Mouse (Mus musculus) kidney, embryonic 15.5 days (tissue): ENCODE measurements around the gene Gm20431. TPM values are rescaled to one million over a fixed set of nuclear protein-coding genes. Genes with fewer than 3 reads are reported as not detected.
"Not testable (repeated sequence)": the region's sequence is repeated elsewhere in the genome, so short reads cannot be mapped to it uniquely, and the experiment has no call there.

Source experiments
- ATAC-seq: fragments of 200-750 bp; cut with Nextera tagmentation; replicated peaks from 2 replicates; pipeline ENCODE4 v1.8.0; 2017; ENCODE audit warnings: moderate TSS enrichment; ENCODE audit not compliant: low FRiP score
- H3K27ac ChIP-seq: fragments of 300-500 bp; sonication (generic); 2 replicates; pipeline ENCODE4 v1.5.1; 2015; ENCODE audit warnings: mild to moderate bottlenecking, inconsistent platforms
- H3K27me3 ChIP-seq: fragments of 300-500 bp; sonication (generic); 2 replicates; pipeline ENCODE4 v1.6.1; 2015; ENCODE audit warnings: inconsistent platforms
- H3K36me3 ChIP-seq: fragments of 300-500 bp; sonication (generic); 2 replicates; pipeline ENCODE4 v1.6.1; 2015; ENCODE audit warnings: inconsistent platforms
- H3K4me1 ChIP-seq: fragments of 300-500 bp; sonication (generic); 2 replicates; pipeline ENCODE4 v1.6.1; 2015; ENCODE audit warnings: inconsistent platforms
- H3K4me2 ChIP-seq: fragments of 300-500 bp; sonication (generic); 2 replicates; pipeline ENCODE4 v1.6.1; 2015; ENCODE audit warnings: moderate library complexity, mild to moderate bottlenecking, inconsistent platforms
- H3K4me3 ChIP-seq: fragments of 300-500 bp; sonication (generic); replicated peaks from 2 replicates; pipeline ENCODE4 v1.5.1; 2015; ENCODE audit warnings: mild to moderate bottlenecking, inconsistent platforms
- H3K9ac ChIP-seq: fragments of 300-500 bp; sonication (generic); 2 replicates; pipeline ENCODE4 v1.6.1; 2015; ENCODE audit warnings: mild to moderate bottlenecking, inconsistent platforms
- H3K9me3 ChIP-seq: fragments of 300-500 bp; sonication (generic); replicated peaks from 2 replicates; pipeline ENCODE4 v1.6.1; 2016; ENCODE audit warnings: inconsistent platforms
- WGBS: fragments of 180-500 bp; shearing (Covaris S2); methylation state at CpG from one replicate; pipeline ENCODE4 v1.1.7; 2015; ENCODE audit warnings: mixed read lengths; 5-methylcytosine and 5-hydroxymethylcytosine counted together
- polyA plus RNA-seq: library from polyadenylated mRNA; unstranded; fragments of >200 nt; fragmentation: Nextera tagmentation; extraction: Ambion mirVana; gene quantifications from 2 replicates; pipeline ENCODE4 v1.2.1, GENCODE M21; 2015

Gm20431 gene
- polyA plus RNA-seq, 1 experiment from 2014 or later, result 12.1 TPM

DNA sequence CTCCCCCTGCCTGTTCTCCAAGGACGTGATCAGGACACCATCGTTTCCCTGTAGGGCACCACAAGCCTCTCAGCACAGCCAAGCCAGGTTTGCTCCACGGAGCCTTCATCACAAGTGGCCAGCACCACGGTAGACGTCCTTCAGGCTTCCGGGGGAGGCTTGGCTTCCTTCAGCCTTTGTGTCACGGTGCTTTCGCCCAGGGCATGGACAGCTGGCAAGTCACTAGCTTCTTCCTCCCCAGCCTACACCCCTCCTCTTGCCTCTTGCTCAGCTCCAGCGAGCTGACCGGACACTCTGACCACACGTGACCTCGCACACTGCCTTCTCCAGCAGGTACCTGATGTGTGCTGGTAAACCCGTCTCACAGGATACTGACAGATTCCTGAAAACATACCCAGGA is 38.9 kb downstream of the Gm20431 start:
- H3K9me3 ChIP-seq, result no peaks in the 10 kb centered on the region
- no peak for ATAC-seq
- no peak overlapping the region for H3K27ac ChIP-seq
- peaks cover 43% of the 10 kb centered on the region for H3K4me1 ChIP-seq
- H3K9ac ChIP-seq, result no peak overlapping the region
- no peaks in the 10 kb centered on the region for H3K27me3 ChIP-seq
- no peak overlapping the region for H3K4me2 ChIP-seq
- 60% methylated on average over 13 of the region's 13 CpGs for WGBS
- H3K4me3 ChIP-seq, result no peak overlapping the region
- peaks cover 17% of the 10 kb centered on the region for H3K36me3 ChIP-seq

DNA sequence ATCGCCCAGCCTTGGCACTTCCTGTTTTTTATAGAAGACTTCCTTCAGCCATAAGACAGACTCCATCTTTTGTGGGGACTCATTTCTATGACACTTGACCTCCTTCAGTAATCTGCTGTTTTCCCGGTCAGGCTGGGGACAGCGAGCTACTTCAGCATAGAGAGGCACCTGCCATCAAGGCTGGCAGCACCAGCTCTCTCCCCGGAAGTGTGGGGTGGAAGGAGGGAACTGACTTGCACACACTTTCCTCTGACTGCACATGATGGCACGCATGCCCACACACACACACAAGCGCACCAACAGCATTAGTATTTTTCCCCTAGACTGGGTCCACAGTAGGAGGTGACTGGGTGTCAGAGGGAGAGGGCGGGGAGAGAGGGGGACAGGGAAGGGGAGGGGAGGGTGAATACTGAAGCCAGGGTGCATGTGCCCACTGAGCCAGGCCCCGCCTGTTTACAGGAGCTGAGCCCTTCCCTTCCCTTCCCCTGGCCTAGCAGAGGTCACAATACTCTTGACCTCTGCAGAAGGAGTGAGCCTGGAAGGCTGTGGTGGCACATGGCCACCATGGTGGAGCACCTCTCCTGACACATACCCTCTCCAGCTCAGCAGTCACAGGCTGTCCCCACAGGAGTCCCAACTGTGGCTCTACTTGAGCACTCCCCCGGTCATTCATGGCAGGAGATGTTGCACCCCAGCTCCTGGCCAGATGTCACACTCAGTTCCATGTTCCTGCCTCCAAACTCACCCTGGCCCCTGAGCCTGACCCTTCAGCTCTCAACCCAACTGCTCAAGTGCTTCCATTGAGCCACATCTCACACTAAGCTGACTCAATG is 39.8 kb downstream of the Gm20431 start:
- no peak for ATAC-seq
- Histone ChIP-seq H3K9me3 (no peaks in the 10 kb centered on the region), H3K9ac (no peak overlapping the region), H3K36me3 (peaks cover 18% of the 10 kb centered on the region), H3K4me2 (no peak overlapping the region), H3K27ac (no peak overlapping the region), H3K4me3 (no peak overlapping the region), H3K27me3 (no peaks in the 10 kb centered on the region), H3K4me1 (peaks cover 38% of the 10 kb centered on the region)
- WGBS, result 78% methylated on average over 9 of the region's 9 CpGs

DNA sequence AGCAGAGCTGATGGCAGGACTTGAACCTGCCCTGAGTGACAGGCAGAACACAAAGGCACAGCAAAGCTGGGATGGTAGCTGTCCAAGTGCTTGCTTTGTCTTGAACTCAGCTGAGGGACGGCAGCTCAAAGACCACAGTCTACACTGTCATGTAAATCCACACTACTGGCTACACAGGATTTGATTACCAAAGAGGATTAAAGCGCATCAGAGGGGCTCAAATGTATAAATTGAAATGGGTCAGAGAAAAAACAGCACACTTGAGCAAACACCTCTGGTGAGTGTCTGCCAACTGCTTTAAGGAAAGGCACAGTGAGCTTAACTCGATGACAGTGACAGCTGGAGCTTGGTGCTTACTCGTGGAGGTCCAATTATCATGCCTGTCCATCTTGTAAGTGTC is 43.8 kb downstream of the Gm20431 start:
- H3K4me3 ChIP-seq, result no peak overlapping the region
- H3K27me3 ChIP-seq, result no peaks in the 10 kb centered on the region
- no peaks in the 10 kb centered on the region for H3K9me3 ChIP-seq
- peaks cover 18% of the 10 kb centered on the region for H3K4me1 ChIP-seq
- no peak overlapping the region for H3K4me2 ChIP-seq
- H3K9ac ChIP-seq, result no peak overlapping the region
- peaks cover 58% of the 10 kb centered on the region for H3K36me3 ChIP-seq
- ATAC-seq, result no peak
- H3K27ac ChIP-seq, result no peak overlapping the region
- WGBS, result 68% methylated on average over 4 of the region's 4 CpGs

DNA sequence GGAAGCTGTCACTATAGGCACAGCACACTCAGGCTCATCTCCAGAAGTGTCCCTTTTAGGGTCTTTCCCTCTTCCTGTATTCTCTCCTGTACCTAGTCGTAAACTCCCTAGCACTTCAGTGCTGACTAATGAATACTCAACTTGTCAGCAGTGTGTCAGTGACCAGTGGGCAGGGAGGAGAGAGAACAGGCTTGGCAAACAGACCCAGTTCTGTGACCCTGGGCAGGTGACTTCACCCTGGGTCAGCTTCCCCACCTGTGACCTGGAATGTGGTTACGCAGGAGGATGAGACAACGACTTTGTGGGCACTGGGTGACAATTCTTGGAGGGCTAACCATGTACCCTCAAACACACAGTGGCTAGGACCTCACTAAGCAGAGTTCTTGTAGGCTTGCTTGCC is 44.3 kb downstream of the Gm20431 start:
- Histone ChIP-seq H3K36me3 (peaks cover 62% of the 10 kb centered on the region), H3K9ac (no peak overlapping the region)
- WGBS, result 74% methylated on average over 3 of the region's 3 CpGs

DNA sequence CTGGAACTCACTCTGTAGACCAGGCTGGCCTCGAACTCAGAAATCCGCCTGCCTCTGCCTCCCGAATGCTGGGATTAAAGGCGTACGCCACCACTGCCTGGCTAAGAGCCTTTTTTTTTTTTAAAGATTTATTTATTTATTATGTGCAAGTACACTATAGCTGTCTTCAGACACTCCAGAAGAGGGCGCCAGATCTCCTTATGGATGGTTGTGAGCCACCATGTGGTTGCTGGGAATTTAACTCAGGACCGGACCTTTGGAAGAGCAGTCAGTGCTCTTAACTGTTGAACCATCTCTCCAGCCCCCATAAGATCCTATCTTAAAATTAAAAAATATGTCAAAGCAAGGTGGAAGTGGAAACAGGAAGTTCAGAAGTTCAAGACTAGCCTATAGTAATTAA is 48.0 kb downstream of the Gm20431 start:
- H3K9ac ChIP-seq, ATAC-seq, H3K4me2 ChIP-seq, H3K9me3 ChIP-seq, H3K27me3 ChIP-seq, H3K4me3 ChIP-seq, H3K27ac ChIP-seq, H3K4me1 ChIP-seq: not testable (repeated sequence)
- WGBS, result 94% methylated on average over 7 of the region's 7 CpGs
- peaks cover 88% of the 10 kb centered on the region for H3K36me3 ChIP-seq

More for the DNA sequence above, 44.3 kb downstream of the Gm20431 start:
- Histone ChIP-seq H3K27ac (no peak overlapping the region), H3K4me1 (peaks cover 14% of the 10 kb centered on the region), H3K9me3 (no peaks in the 10 kb centered on the region), H3K4me3 (no peak overlapping the region), H3K4me2 (no peak overlapping the region), H3K27me3 (no peaks in the 10 kb centered on the region)
- ATAC-seq, result no peak

DNA sequence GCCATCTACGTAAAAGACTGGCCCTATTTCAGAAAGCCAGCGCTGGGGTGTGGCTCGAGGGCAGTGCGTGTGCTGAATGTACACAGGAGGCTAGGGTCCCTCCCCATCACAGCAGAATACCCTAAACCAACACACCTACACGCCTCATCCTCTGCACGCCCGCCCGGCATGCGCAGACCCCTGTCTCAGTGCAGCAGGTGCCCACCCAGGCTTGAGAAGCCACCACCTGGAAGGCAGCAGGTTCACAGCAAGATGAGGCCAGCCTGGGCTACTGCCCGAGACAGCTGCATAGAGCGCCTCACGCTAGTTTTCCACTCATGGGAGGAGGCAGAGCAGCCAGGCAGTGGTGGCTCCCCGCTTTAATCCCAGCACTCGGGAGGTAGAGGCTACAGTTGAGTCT is 49.2 kb downstream of the Gm20431 start:
- no peak overlapping the region for H3K4me2 ChIP-seq
- H3K36me3 ChIP-seq, result peaks cover 86% of the 10 kb centered on the region
- no peak overlapping the region for H3K27ac ChIP-seq
- no peak overlapping the region for H3K4me3 ChIP-seq
- H3K4me1 ChIP-seq, result no peaks in the 10 kb centered on the region
- no peaks in the 10 kb centered on the region for H3K9me3 ChIP-seq
- no peak for ATAC-seq
- no peak overlapping the region for H3K9ac ChIP-seq
- WGBS, result 93% methylated on average over 14 of the region's 14 CpGs
- no peaks in the 10 kb centered on the region for H3K27me3 ChIP-seq

DNA sequence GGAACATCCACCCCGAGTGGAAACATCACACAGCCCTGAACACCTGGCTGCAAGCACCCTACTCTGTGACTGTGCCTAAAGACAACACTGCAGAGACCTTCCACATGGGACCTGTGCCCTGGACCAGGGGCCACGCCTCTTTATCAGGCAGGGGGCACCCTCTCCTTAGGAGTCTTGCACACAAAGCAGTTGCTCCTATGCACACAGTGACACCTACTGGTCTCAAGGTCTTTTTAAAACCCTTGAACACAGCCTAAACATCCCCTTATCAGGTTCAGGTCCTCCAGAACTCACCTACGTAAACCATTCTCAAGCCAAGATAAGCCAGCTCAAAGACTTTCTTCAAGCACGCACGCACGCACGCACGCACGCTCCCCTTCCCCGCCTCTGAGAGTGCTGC is 50.0 kb downstream of the Gm20431 start:
- Histone ChIP-seq H3K9me3 (no peaks in the 10 kb centered on the region), H3K4me2 (no peak overlapping the region), H3K27ac (no peak overlapping the region), H3K27me3 (no peaks in the 10 kb centered on the region), H3K4me1 (no peaks in the 10 kb centered on the region), H3K9ac (no peak overlapping the region), H3K36me3 (peaks cover 86% of the 10 kb centered on the region), H3K4me3 (no peak overlapping the region)
- no peak for ATAC-seq
- 90% methylated on average over 10 of the region's 10 CpGs for WGBS

DNA sequence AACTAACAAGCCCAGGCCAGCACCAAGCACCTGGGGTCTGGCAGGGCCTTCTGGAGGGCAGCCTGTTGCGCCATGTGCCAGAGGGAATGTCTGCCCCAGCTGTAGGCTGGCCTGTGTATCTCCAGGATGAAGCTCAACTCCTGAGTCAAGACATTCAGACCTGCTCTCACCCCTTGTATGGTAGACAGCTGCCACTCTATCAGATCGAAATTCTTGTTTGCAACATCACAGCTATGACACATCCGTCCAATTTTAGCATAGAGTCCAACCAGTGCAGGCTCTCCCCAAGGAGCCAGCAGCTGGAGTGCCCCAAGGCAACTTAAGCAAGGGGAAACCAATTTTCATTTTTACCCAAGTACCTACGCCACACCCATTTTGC is 54.6 kb downstream of the Gm20431 start:
- H3K9ac ChIP-seq, result no peak overlapping the region
- H3K27ac ChIP-seq, result no peak overlapping the region
- H3K4me2 ChIP-seq, result no peak overlapping the region
- no peak overlapping the region for H3K4me3 ChIP-seq
- ATAC-seq, result no peak
- H3K4me1 ChIP-seq, result peaks cover 10% of the 10 kb centered on the region
- no peaks in the 10 kb centered on the region for H3K9me3 ChIP-seq
- H3K27me3 ChIP-seq, result no peaks in the 10 kb centered on the region
- WGBS, result 86% methylated on average over 4 of the region's 4 CpGs
- H3K36me3 ChIP-seq, result peaks cover 42% of the 10 kb centered on the region

DNA sequence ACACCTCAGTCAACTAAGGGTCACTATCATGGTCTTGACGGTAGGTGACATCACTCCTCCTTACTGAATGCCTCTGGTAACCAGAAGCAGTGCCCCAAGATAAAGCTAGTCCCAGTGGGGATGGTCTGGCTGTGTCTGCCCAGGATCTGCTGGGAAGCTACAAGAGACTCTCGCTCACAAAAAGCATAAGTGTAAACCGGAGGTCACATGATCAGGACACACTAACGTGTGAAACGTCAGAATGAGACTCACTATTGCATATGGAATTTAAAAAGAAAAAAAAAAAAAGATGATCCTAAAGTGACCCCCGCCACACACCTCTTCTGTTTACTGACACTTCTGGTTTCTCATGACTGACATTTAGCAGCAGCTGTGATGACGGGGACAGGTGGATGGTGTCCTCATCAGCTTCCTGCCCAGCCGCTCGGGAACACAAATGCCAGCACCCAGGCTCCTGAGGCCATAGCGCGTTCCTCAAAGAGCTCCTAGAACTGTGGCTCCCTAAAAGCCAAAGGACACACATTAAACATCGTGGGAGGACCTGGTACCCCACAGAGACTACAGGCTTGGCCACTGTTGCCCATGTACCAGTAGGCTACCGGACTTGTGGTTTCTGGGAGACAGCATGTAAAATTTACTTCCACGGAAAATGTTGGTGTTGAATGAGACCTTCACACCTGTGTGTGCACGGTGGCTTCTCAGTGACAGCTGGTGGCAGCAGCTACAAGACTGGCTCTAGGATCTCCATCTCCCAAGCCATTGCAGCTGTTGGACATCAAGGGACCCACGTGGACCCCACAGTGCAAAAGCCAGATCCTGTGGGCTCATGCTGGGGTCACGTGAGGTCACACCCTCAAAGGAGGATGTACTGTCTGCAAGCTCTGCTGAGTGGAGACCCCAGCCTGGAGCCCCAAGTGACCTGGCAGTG is 55.2 kb downstream of the Gm20431 start:
- Histone ChIP-seq H3K4me1 (peaks cover 10% of the 10 kb centered on the region), H3K9me3 (no peaks in the 10 kb centered on the region), H3K9ac (no peak overlapping the region), H3K4me3 (no peak overlapping the region), H3K27ac (no peak overlapping the region), H3K36me3 (peaks cover 36% of the 10 kb centered on the region), H3K27me3 (no peaks in the 10 kb centered on the region), H3K4me2 (no peak overlapping the region)
- 75% methylated on average over 17 of the region's 17 CpGs for WGBS
- ATAC-seq, result no peak

DNA sequence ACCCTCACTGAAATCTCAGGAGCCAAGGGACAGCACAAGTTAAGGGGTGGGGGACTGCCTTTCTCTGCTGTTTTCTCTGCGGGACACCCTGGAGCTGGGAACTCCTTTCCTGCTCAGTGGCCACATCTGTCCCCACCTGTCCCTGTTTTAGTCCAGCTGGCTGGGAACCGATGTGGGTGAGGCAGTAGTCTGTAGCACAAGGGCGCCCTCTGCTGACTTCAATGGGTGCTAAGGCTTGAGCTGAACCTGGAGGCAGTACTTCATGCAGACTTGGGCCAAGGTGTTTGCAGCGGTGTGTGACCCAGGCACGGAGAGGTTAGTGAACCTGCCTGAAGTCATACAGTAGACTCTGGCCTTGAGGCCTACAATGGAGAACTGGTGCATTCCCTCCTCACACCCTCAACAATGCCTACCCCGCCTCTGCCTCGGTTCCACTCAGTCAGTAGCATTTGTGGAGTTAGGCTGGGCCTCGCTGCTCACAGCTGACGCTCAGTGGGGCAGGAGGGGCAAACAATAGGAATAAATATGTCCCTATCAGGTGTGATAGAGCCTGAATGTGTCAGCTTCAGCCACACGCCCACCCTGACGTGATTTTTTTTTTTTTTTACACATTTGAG is 56.0 kb downstream of the Gm20431 start:
- Histone ChIP-seq H3K4me1 (peaks cover 16% of the 10 kb centered on the region), H3K9ac (no peak overlapping the region), H3K4me2 (no peak overlapping the region), H3K36me3 (peaks cover 28% of the 10 kb centered on the region), H3K27ac (no peak overlapping the region), H3K9me3 (no peaks in the 10 kb centered on the region), H3K4me3 (no peak overlapping the region), H3K27me3 (no peaks in the 10 kb centered on the region)
- WGBS, result 32% methylated on average over 11 of the region's 11 CpGs
- peak; percentile 80 for ATAC-seq

DNA sequence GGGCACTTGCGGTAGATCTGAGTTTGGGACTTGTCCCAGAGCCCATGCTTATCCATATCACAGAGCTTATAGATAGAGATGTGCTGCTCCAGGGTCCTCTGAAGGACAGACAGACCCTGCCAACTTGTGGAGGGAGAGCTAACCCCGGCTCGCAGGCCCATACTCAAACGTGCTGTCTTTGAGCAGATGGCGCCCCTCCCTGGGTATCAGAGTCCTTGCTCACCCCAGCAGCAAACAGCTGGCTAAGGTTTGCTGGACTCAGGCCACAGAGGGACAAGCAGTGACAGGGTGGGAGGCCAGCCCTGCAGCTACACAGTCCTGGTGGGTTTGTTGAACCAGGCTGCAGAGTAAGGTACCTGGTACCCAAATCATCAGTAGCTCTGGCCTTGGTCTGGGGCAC is 58.3 kb downstream of the Gm20431 start:
- H3K9ac ChIP-seq, result no peak overlapping the region
- no peak overlapping the region for H3K4me2 ChIP-seq
- ATAC-seq, result no peak
- no peak overlapping the region for H3K27ac ChIP-seq
- H3K36me3 ChIP-seq, result peaks cover 15% of the 10 kb centered on the region
- H3K4me3 ChIP-seq, result no peak overlapping the region
- H3K9me3 ChIP-seq, result no peaks in the 10 kb centered on the region
- no peaks in the 10 kb centered on the region for H3K27me3 ChIP-seq
- 39% methylated on average over 5 of the region's 5 CpGs for WGBS
- peaks cover 37% of the 10 kb centered on the region for H3K4me1 ChIP-seq

DNA sequence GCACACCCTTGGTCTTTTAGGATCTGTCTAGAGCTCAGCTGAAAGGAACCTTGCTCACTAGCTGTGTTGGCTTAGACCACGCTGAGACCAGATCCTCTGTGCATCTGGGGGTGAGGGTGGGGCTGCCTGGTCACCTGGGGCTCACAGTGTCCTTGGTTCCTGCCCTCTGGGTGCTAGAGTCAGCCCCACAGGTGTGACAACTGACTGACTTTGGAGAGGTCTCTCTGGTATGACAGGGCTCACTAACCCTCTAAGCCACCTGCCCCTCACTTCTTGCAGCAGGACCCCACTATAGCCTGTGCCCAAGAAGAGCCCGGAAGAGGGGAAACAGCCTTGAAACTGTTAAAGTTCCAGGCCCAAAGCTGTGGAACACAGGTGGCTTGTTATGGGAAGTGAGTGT is 58.9 kb downstream of the Gm20431 start:
- Histone ChIP-seq H3K4me1 (peaks cover 43% of the 10 kb centered on the region), H3K27me3 (no peaks in the 10 kb centered on the region), H3K36me3 (peaks cover 12% of the 10 kb centered on the region), H3K9ac (no peak overlapping the region), H3K4me3 (no peak overlapping the region), H3K27ac (no peak overlapping the region), H3K9me3 (no peaks in the 10 kb centered on the region), H3K4me2 (no peak overlapping the region)
- WGBS, result 83% methylated on average over 2 of the region's 2 CpGs
- ATAC-seq, result no peak
